Mouse (Mus musculus) kidney, postnatal 10 days (tissue): Measurements from ENCODE around the gene Ntsr1.
A peak's percentile ranks its signal among the peaks of the same experiment; 100 is the strongest.

ENCODE experiments used
- DNase-seq: peaks from one replicate; pipeline ENCODE4 v3.0.0; 2021; ENCODE audit warnings: mixed read lengths

The Ntsr1 gene

DNA sequence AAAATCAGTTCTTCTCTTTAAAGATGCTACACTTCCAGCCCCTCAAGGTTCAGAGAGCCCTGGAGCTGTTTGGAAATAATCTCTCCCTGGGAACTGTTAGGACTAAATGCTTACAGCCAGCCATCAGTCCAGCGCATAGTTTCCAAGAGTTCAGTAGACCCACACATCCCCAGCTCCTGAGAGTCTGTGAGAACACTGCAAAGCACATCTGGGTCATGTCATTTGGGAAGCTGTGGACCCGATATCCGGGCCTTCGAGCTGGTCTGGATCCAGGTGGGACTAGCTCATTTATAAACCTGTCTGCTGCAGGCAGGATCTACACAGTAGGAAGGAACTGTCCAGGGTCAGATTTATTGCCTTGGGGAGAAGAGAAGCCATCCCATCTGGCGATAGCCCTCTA is 11.1 kb downstream of the Ntsr1 start:
- DNase-seq, result no peak

DNA sequence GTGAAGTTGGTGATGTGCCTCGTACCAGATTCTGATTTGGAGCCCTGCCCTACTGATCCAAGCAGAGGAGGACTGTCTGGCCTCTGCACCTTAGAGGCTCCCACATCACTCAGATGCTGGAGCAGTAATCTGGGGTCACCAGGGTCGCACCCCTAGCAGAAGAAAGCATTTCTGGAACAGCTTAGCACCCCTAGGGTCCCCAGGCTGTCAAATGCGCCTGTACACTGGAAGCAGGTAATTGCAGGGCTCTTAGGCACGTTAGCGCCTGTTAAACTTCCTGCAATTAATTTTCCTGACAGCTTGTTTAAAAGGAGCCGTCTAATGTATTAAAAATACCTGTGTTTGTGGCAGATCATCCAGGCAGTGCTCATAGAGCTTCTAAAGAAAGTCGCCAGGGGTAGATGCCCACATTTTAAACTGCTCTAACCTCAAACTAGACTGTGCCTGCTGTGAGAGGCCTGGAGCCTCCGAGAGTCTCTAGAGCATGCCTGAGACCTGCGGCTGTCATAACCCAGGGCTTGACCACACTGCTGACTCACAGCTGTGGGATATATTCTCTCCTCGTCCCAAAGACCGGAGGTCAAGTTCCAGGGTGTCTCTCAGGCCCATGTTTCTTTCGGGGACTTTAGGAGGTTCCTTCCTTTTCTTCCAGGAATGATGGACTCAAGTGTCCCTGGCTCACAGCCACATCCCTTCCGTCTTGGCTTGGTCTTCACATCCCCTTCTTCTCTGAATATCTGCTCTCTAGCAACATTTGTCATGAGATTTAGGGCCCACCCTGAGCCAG is 12.3 kb downstream of the Ntsr1 start:
- DNase-seq, result peak; percentile 60

DNA sequence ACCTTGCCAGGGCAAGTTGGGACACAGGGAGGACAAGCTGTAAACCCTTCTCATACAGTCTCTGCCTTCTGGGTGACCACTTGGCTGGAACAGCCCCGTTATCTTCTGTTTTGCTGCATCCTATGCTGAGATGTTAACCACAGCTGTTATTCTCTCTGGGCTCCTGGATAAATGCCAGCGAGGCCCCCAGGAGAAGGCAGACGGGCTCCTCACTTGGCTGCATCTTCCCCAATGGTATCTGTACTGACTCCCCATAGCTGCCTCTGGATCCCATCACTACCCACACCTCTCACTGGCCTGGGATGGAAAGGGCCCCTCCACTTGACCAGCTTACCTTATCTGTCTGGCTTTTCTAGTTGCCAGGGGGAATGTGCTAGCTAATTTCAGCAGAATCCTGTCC is 13.2 kb downstream of the Ntsr1 start:
- DNase-seq, result no peak

DNA sequence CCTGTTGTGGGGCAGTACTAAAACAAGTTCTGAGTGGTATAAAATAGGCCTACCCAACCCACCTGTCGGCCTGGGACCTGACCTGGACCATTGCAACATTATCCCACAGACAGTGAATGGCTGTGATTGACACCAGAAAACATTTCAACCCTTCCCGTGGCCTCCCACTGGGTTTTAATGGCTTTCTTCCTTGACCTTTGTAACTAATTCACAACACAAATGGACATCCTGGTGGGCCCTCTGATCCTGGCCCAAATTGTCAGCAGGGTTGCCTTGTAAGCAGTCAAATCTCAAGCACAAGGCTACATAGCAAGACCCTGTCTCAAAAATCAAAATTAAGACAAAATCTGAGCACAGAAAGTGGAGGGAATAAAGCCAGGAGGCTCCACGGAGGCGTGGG is 14.1 kb downstream of the Ntsr1 start:
- no peak for DNase-seq

DNA sequence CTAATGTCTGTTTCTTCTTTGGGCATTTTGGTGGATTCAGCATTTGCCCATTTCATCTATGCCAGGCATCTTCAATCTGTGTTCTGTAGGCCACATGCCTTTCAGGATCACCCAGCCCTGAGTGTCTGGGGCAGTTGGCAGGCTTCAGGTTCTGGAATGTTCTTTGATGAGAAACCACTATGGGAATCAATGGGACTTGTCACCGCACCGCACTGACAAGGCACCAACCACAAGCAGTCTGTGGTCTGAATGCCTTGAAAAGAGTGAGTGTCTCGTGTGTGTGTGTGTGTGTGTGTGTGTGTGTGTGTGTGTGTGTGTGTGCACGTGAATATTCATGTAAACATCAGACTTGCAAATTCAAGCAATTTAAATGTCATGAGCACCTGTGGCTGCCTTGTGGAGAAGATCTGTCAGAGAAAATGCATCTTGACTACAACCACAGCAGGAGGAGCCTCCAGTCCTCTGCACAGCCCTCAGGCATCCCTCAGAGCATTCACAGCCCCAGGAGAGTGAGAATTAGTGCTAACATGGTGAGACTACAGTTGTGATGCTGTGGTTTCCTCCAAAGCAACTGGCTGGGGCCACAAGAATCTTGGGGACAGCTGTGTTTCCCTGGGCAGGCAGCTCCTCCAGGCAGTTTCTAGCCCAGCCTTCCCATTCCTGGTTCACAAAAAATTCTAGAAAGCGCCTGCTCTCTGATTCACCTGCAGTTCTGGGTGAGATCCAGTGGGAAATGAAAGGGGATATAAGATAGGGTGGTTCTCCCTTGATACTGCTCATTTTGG is 21.9 kb downstream of the Ntsr1 start:
- no peak for DNase-seq

DNA sequence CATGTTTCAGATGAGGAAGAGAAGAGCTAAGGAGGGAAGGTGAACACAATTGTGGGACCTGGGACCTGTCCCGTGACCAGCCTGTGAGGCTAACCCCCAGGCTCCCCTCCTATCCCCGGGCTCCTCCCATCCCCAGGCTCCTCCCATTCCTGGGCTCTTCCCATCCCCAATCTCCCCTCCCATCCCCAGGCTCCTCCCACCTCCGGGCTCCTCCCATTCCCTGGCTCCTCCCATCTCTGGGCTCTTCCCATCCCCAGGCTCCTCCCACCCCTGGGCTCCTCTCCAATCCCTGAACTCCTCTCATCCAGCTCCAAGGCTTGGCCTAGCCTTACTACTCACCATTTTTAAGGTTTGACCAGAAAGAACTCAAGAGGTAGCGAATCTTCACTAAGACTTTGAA is 23.0 kb downstream of the Ntsr1 start:
- no peak for DNase-seq

DNA sequence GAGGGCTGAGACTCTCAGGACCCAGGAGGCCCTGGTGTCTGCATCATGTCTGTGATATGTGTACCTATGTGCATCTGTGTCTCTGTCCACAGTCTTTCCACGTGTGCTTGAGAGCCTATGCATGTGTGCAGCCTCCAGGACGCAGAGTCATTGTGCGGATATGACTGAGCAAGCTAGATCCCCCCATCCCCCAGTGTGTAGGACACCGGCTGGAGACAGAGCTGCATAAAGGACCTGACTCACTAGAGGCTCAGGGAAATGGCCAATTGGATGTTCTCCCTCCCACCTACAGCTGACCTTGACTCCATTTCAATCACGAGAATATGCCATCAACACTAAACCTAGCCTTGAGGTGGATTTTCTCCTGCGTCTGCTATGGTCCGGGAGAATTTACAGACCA is 27.7 kb downstream of the Ntsr1 start:
- DNase-seq, result no peak

DNA sequence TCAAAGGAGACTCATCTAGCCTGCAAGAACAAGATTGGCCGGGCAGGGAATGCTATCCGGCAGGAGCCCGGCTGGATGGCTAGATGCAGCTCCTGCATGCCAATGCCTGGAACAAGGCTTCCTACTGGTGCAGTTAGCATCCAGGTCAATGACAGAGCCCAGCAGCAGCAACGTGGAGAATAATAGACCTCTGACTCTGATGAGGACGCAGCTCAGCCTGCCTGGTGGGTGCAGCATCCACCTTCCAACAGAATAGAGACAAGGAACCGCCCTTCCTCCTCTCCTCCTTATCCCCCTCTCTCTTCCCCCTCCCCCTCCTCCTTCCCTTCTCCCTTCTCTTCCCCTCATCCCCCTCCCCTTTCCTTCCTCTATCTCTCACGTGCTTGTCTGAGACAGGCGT is 28.1 kb downstream of the Ntsr1 start:
- DNase-seq, result no peak

DNA sequence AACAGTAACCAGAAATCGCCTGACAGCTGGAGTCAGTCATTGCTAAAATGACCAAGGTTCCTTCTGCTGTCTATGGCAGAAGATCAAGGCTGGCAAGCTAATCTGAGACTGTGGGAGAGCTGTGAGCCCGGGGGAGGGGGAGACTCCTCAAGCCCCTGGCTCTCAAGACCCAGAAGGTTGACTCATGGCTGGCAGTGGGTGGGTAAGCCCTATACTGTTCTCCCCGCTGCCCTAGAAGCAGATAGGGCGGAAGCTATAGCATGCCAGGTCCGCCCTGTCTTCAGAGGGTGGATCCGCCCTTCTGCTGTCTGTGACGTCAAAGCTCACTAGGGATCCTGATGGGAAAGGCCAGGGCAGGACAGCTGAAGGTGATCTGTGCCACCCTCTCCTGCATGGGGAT is 30.4 kb downstream of the Ntsr1 start:
- DNase-seq, result no peak

DNA sequence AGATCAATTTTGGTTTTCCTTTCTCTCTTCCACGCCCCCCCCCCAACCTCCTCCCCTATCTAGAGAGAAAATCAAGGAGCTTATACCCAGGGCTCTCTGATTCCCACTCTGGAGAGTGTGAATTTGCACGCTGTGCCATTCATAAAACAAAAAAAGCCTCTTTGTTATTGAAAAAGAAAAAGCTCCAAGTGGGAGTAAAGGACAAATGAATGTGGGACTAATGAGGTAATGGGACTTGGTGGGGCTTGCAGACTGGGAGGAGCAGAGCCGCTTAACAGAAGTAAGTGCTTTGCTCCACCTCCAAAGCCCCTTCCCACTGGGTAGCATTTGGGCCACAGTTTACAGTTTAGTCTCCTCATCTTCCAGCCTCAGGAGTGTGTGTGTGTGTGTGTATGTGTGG is 30.8 kb downstream of the Ntsr1 start:
- DNase-seq, result no peak

DNA sequence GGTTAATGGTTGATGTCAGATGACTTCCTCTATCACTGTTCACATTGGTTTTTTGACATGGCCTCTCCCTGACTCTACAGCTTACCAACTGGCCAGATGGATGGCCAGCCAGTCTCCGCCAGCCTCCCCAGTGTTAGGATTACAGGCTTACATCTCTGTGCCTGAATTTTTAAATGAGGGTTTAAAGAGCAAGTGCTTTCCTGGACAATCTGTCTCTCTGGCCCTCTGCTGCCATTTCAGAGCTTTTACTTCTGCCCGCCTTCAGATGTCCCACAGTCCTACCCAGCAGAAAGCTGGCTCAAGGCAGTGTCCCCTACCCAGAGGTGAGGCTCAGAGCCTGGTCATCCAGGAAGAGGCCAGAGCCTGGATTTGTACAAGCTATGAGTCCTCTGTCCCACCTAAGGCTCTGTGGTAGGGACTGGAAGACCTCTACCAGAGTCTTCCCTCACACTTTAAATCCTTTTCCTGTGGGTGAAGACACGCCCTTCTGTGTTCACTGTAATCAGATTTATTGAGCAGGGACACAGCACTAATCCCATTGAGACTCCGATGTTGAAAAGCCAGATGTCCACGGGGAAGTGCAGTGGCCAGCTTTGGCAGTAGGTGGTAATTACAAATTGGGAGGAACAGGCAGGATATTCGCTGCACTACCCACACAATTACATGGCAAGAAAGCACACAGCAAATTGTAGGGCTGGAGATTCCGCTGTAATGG is 32.1 kb downstream of the Ntsr1 start:
- DNase-seq, result no peak

DNA sequence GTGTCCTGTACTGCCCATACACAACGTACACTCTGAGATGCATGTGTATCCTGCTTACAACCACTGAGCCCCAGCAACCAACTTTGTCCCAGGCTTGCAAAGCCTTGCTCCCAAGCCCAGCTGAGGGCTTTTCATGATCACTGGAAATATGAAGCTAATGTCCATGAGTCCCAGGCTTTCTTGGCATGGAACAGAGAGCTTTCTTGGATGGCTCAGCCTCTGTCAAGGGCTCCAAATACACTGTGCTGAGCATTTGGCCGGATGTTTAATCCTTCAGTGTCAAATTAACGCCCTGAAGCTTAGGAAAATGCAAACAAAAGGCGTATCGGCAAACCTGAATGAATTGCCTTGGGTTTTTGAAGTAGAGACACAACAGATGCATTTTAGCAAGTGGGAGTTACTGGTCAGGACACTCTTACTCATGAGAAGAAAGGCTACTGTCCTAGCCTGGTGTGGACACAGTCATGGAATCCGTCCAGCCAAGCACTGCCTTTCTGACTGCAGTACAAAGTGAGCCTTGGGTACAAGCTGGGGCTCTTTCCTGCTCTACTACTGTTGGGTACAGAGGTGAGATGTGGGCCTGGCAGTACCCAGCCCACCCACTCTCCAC is 32.7 kb downstream of the Ntsr1 start:
- DNase-seq, result no peak

DNA sequence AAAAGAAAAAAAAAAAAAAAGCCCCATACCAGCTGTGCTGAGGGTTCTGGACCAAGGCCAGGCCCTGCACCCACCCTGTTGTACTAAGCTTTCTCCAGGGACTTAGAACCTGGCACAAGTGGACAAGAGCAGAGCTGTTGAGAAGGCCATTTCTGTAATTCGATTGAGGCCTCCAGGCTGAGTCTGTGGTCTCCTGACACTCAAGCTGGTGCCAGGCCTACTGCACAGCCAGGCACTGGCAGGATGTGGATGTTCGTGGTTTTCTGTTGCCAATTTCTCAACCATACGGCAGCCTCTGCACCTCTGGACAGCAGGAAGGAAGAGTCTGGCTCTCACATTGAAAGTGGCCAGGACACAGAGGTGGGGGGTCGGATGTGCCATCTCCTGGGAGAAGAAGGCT is 33.5 kb downstream of the Ntsr1 start:
- no peak for DNase-seq

DNA sequence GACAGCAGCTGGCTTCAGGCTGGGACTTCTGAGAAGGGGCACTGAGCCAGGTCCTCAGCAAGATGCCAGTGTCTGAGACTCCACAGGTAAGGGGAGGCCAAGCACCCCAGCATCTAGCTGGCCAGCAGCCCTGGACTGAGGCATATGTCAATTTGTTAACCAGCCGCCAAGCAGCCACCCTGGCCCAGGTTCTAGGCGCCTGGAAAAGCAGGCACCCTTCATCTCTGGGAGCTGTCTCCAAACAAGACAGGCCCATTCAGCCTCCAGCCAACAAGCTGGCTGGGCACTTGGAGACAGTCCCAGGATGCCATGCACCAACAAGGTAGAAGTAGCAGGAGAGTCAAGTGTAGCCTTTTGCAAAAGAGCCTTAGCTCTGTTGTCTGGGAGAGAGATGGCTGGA is 43.9 kb downstream of the Ntsr1 start:
- no peak for DNase-seq

DNA sequence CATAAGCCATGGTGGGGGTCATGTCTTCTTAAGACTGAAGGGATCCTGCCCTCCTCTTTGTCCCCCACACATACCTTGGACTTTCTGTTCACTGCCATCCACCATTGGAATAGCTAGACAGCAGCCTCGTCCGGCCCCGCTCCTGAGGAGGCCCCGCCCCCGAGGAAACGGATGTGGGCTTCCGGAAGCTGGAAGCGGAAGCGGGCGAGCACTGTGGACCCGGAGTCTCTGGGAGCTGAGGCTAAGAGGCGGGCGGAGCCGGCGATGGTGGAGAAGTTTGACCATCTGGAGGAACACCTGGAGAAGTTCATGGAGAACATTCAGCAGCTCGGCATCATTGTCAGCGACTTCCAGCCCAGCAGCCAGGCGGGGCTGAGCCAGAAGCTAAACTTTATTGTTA is 45.3 kb downstream of the Ntsr1 start:
- no peak for DNase-seq

DNA sequence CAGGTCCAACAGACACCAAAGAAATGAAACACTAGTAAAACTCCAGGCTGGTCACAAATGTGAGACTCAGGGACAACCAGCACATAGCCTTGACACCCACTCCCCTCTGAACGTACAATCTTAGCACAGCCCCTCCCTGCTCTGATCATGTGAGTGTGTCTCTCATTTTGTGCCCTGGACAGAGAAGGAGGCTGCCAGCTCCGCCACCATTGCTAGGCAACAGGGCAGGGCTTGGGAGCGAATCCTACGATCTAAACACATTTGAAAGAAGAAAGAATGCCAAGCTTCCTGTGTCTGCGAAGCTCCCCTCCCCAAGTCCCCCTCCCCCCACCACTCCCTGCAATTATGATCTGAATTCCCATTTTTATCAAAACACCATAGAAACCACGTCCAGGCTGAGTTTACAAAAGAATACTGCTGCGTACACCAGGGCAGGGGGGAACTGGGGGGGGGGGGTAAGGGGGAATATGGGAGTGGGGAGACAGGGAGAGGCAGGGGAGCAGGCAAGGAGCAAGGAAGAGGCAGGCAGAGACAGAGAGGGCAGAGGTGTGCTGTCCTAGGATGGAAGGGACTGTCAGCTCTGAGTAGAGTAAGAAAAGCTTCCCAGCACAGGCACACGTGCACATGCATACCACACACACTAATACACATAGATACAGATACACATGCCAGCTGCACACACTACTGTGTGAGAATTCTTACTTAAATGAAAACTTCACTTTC is 47.8 kb downstream of the Ntsr1 start:
- DNase-seq, result no peak

DNA sequence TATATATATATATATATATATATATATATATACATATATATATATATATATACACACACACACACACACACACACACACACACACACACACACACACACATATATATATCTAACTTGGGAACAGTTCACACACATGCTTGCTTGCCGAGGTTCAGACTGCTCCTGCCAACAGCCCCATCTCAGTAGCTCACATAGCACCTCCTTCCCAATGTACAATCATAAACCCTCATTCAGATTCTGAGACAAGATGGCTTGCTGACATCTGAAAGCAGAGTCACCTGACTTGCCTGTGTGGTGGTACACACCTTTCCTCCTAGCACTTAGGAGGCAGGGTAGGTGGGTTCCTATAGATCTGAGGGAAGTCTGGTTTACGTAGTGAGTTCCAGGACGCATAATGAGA is 52.6 kb downstream of the Ntsr1 start:
- no peak for DNase-seq

DNA sequence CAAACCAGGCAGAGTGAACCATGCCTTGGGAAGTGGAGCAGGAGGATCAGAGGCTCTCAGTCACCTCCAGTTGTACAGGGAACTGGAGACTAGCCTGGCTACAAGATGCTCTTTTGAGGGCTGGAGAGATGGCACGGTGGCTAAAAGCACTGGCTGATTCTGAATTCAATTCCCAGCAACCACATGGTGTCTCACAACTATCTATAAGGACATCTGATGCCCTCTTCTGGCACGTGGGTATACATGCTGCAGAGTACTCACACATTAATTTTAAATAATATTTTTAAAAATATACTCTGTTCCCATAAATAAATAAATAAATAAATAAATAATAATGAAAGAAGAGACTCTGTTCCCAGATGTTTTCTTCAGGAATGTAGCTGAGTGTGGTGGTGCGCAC is 55.4 kb downstream of the Ntsr1 start:
- no peak for DNase-seq

DNA sequence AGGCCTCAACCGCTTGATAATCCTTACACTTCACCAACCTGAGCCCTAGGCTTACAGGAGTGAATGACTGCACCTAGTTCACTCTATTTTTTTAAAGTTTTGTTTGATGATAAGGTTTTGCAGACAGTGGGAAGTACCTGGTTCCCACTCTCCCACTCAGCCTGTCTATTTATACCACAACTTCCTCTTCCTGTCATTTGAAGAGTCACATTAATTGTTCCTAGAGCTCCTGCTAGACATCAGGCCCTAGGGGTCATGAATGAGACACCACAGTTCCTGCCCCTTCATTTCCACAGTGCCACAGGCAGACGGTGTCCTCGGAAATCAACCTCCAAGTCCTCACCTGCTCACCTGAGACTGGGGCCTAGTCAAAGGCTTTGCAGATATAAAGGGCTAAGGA is 56.7 kb downstream of the Ntsr1 start:
- DNase-seq, result no peak

DNA sequence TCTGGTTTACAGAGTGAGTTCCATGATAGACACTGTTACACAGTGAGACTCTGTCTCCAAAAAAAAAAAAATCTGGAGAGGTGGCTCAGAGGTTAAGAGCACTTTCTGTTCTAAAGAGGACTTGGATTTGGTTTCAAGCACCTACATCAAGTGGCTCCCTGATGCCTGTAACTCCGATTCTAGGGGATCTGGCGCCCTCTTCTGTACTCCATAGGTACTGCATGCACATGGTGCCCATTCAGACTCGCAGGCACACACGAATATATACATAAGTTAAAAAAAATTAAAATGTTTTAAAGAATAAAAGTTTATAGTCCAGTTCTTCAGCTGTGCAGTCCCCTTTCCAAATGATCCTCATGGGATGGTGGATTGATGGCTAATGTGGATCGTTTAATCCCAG is 60.5 kb downstream of the Ntsr1 start:
- no peak for DNase-seq

DNA sequence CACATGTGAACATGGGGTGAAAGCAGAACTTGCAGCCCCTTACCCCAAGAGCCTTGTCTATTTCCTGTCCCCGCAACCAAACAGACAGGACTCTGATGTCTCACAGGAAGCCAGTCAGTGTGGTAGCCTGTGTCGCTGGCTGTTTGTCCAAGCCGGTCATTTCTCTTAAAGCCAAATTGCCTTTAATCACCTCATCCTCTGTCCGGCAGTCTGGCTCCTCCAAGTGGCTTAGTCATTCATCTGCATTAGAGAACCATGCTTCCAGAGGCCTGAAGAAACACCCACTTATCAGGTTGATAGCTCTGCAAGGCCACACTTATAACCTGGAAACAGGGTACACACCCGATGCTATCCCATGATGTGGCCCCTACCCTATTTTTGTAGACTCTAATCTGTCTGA is 62.4 kb downstream of the Ntsr1 start:
- DNase-seq, result no peak

DNA sequence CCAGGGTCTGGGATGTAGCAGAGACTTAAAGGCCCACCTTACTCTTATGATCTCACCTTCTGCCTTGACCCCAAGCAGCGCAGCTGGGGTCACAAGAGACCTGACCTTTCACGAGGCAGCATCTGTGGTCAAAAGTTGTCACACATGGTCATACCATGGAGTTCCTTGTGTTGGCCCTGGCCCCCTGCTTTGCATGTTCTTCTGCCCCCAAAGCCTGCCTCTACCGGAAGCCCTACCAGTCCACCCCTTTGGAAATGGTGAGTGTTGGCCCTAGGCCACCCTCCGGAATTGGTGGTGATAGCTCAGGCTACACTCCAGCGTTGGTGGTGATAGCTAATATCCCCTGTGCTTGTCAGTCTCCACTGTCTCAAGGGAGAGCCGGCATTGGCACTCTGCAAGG is 63.5 kb downstream of the Ntsr1 start:
- no peak for DNase-seq

DNA sequence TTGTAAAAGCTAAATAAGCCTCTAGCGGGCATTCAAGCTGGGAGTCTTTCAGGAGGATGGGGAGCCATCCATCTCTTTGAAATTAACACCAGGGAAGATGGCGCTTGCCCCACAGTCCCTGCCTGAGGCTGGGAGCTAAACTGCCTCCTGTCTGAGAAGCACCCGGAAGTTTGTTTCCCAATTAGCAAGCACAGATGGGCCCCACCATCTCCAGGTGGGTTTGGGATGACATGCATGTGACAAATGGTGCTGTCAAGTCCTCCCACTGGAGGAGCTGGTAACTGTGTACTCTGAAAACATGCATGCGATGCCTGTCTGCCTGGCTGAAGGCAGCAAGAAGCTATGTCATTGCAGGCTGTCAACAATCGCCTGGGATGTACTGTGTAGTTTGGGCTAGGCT is 64.1 kb downstream of the Ntsr1 start:
- no peak for DNase-seq
